Mouse (Mus musculus) right cerebral cortex, postnatal 10 days (tissue): Measurements from ENCODE around the gene Mettl26.

Experiments
- DNase-seq, 2 experiments: peaks; one replicate each; pipeline ENCODE4 v3.0.0; 2021; ENCODE audit warnings: low spot score in 2 of 2

The Mettl26 gene

DNA sequence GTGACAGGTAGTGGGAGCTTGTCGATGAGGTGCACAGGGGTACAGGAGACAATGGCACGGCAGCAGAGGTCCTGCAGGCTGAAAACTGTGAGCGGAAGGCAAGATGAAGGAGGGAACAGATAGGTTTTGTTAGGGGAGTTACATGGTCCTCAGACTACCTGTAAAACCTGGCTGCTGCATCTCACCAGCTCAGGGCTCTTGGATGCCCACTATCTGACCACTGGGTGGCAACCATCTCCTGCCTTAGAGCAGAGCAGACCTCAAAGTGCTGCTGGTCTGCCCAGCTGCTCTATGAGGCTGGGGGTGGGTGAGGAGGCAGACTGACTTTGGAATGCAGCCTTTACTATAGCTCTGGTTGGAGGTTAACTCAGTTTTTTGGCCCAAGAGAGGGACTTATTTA is 8.9 kb downstream of the Mettl26 start:
- no peak for DNase-seq

DNA sequence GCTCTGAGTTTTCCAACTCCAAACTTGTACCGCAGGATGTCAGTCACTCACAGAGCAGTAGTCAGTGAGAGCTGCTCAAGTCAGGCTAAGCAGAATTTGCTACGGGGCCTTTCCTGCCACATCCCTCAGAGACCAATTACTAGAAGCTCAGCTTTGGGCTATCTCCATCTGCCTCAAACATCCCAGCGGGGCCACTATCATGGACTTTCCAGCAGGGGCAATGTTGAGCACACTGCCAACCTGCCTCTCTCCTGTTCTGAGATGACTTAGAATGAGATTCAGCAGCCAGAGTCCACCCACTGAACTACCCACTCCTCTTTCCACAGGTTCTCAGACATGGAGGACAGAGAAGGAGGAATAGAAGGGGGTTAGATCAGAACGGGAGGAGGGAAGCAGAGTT is 10.8 kb downstream of the Mettl26 start:
- no peak for DNase-seq

DNA sequence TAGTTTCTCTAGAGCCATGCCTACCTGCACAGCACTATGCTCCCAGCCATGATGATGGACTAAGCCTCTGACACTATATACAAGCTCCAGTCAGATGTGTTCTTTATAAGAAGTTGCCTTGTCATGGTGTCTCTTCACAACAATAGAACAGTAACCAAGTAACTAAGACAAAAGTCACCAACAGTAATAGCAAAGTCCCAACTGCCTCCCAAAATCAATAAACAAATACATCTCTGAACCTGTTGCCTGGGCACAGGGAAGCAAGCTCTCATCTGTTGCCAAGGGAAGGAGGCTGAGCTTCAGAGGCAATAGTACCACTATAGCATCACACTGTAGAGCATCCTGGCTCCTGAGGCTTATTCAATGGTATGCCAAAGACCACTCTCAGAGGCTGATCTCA is 11.9 kb downstream of the Mettl26 start:
- DNase-seq = no peak

DNA sequence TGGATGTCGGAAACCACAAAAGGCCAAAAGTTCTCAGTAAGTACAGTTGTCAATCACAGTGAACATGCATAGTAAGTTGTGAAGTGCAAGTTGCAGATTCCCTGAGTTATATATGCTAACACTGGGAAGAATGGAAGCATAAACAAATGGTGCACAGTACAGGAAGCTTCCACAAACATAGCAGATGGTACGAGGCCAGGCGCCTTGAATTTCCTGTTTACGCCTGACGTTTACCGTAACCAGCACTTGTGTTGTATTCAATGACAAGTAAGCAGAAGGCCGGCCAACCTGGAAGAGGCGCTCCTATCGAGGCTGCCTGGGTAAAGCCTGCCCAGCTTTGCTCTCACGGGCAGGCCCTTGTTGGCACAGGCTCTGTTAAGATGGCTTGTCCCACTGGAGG is 12.6 kb downstream of the Mettl26 start:
- no peak for DNase-seq

DNA sequence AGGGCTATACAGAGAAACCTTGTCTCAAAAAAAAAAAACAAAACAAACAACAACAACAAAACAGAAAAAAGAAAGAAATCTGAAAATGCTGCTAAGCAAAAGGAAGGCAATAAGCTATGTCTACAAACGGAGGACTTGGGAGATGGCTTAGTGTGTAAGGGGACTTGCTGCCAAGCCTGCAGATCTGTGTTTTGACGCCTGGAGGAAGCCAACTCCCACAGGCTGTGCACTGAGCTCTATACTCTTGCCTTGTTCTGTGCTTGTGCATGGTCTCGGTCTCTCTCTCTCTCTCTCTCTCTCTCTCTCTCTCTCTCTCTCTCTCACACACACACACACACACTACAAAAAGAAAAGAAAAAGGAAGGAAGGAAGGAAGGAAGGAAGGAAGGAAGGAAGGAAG is 14.0 kb downstream of the Mettl26 start:
- DNase-seq = no peak

DNA sequence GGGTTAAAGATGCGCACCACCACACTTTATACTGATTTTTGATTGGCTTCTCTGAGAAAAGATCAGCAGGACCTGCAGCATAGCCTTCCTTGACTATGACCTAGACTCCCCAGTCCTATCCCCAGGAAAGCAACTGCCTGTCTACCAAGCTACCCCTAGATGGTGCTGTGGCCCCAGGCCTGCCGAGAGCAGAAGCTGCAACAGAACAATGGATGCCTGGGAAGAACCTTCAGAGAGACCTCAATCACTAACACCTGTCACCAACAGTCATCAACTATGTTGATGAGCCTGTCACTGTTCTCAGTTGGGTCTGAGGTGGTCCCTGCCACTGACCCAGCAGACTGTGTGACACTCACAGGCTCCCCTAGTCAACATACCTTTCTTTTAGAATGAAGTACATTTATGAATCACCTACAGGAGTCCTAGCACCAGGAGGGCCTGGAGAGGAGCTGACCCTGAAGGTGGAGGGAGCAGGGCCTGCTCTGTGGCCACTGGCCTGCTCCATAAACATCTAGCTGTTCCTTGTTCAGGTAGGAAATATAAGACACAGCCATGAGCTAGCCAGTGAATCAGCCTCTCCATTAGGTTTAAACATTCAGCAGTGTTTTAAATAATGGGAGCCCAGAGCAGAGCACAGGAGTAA is 19.2 kb downstream of the Mettl26 start:
- peak; percentile 73 to 80 for DNase-seq

DNA sequence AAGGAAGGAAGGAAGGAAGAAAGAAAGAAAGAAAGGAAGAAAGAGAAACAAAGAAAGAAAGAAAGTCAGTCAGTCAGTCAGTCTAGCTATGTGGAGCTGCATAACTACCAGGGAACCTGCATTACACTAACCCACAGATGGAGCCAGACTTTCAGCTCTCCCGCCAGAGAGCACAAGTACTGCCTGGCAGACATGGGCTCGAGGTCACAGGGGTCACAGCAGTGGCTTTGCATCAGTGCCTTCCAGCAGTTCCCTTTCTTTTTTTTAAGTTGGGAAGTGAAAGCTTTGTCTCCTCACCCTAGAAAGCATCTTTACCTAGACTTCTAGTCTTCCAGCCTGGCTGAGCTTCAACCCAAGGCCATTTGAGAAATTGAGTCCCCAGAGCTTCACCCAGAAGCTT is 20.5 kb downstream of the Mettl26 start:
- no peak for DNase-seq

DNA sequence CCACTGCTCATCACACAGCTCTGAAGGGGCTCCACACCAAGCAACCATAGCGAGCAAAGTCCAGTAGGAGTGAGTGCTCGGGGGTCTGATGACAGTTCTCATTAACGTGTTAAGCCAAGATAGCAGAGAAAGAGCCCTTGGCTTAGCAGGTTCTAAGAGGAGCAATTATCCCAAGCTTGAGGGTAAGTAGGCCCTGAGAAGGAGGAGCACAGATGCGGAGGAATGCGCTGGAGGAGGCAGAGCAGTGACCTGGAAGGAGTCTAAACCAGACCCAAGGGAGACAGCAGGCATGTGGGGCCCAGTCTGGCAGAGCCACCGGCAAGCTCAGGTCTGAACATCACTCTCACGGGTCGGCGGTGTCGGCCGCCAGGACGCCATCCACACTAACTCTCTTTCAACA is 21.0 kb downstream of the Mettl26 start:
- DNase-seq = no peak

DNA sequence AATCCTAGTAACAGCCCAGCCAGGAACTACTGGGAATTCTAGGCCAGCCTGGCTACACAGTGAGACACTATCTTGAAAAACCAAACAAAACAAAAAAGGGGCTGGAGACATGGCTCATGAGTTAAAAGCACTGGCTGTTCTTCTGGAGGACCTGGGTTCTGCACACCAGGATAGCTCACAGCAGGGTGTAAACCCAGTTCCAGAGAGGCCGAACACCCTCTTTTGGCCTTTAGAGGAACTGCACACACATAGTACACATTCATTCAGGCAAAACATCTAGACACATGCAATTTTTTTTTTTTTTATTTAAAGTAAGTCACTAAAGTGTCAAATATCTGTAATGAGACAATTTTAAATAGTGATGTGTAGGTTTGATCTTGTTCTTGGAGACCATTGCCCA is 25.3 kb downstream of the Mettl26 start:
- no peak for DNase-seq

DNA sequence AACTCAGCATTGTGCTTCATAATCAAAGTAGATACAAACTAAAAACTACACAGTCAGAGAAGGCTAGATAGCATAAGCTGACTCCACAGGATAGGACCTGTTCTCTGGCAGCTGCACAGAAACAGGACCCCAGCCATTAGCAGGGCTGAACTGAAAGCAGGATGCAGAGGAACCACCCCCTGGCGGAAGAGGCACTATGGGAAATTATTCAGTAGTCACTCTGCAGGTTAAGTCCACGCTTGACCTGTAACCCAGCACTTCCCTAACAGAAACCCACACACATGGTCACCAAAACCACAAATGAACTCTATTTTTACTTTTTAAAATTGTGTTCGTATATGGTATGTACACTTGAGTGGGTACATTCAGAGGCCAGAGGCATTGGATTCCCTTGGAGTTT is 28.2 kb downstream of the Mettl26 start:
- DNase-seq = no peak

DNA sequence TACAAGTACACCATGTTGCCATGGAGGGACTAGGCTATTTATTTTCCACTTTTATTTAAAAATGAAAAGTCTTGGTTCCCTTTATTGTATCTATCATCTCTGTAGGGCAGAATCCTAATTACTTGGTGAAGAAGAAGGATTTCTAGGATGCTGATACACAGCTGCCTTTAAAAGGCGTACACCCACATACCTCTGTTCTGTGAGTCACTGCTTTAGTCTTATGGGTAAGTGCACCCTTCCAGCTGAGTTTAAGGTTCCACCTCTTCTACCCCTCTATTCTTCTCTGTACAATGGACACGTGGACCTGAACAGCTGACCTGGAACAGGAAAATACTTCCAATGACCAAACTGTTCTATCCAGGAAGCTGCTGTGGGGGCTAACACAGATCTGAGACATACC is 32.8 kb downstream of the Mettl26 start:
- DNase-seq = no peak

DNA sequence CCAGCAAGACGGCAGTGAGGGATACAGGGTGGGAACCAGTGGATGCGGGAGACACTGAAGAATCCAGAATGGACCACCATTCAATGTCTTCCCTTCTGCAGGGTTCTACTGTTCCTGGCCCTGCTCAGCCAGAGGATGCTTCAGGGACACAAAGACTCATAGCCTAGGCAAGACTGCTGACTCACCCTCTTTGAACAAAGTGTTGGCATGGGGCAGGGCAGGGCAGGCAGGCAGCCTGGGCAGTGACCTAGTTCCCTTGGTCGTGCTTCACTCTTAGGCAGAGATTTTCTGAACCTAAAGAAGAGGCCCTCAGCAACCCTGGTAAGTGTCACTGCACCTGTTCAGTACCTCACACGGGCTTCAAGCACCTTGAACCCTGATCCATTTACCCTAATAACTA is 36.9 kb downstream of the Mettl26 start:
- no peak for DNase-seq

DNA sequence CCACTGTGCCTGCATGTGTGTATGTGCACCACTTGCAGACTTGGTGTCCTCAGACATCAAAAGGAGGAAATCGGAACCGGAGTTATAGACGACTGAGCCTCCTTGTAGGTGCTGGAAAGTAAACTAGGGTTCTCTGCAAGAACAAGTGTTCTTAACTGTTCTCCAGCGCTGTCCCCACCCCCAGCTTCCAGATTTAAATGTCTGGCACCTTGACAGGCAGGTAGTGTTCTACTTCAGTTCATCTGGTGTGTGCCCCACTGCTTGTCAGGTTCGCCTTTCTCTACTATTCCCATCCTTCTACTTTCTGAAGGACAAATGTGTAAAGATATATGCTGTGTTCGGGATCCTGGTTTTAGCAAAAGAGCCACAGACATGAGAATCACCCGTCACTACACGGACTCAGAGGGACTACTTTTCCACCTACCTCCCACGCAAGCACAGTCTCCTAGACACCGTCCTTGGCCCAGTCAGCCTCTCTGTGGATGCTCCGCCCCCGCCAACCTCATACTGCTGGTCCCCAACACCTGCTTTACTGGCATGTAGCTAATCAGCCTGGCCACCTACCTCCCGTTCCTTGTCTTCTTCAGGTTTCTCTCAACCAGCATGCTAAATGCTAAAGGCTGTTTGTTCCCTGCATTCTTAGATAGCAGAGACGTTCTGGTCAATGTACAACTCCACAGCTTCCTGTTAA is 38.5 kb downstream of the Mettl26 start:
- peak in 1 of 2 experiments; percentile 49 for DNase-seq

DNA sequence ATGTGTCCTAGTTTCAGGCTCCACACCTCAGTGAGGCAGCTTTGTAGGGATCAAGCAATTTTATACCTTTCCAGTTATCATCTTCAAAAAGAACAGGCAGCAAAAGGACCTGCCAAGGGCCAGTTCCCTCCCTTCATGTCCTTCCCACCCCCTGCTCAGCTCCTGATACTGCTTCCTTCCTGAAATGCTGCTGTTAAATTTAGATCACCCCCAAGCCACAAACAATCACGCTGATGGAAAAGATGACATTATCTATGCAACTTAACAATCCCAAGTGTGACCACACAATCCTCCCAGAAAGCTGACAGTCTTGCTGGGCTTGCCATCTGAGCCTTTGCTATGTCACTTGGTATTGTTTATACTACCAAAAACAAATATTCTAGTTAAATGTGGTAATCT is 39.0 kb downstream of the Mettl26 start:
- DNase-seq = no peak

DNA sequence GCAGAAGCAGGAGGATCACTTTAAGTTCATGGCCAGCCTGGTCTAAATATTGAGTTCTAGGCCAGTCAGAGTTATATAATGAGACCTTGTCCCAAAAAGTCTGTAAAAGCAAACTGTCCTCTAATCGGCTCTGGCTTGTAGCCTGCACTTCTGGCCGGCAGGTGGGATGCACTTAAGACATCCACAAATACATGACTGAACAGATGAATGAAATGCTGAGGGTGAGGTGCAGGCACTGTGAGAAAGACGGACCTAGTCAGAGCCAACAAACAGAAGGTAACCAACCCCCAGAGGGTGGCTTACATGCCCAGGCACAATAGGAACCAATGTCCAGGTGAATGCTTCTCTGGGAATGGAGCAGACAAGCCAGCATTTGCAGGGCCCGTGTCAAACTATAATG is 39.4 kb downstream of the Mettl26 start:
- DNase-seq = no peak

DNA sequence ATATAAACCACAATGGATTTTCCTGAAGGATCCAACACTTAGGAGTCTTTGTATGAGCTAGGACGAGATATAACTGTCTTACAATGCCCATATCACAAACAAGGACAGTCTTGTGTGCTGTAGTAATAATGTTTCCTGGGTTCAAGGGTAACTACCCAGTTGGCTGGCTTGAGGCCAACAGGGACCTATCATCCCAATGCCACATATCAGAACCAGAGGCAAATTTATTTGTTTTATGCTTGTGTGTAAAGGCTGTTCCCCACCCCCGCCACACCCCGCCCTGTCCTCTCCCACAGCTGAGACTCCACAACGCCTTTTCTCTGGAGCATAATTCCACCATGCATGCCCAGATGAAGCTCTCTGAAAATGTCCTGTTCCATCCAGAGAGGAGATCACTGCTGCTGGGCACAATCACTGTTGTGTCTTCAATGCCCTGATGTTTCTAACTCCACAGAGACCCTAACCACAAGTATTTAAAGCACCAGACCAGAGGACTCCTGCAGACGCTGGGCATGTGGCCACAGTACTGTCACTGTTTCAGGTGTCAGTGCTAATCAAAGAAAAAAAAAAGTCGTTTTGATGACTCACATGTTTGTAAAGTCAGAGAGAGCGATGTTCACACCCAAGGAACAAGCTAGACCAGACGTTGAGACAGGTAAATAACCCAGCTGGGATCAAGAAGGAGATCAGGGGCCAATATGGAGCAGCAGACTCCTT is 42.2 kb downstream of the Mettl26 start:
- no peak for DNase-seq

DNA sequence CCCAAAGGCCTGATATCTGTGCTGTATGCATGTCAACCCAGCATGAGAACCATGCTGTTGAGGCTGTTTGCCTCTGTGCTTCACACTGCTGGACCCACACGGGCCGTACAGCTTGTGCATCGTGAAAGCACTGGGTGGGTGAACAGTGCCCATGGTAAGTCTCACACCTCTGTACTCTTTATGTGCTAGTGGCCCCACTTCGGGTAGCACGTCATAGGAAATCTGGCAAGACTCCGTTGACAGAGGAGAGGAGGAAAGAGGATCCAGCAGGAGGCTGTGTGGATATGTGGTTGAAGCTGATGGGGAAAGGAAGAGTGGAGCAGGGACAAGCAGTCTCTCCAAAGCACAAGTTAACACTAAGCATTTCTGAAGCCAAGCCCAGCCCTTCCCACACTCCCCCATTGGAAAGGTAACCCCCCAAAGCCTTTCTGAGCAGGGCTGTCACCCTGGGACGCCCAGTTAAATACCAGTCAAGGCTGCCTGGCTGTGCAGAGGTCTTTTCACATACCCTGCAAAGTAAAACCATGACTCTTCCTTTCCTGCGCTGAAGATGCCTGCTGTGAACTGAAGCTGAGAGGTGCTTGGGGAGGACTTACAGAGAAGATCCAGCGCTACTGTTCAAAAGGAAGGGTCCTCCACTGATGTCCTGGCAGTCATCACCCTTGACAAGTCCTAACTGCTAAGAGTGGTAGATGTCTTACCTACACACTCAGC is 43.3 kb downstream of the Mettl26 start:
- DNase-seq = no peak

DNA sequence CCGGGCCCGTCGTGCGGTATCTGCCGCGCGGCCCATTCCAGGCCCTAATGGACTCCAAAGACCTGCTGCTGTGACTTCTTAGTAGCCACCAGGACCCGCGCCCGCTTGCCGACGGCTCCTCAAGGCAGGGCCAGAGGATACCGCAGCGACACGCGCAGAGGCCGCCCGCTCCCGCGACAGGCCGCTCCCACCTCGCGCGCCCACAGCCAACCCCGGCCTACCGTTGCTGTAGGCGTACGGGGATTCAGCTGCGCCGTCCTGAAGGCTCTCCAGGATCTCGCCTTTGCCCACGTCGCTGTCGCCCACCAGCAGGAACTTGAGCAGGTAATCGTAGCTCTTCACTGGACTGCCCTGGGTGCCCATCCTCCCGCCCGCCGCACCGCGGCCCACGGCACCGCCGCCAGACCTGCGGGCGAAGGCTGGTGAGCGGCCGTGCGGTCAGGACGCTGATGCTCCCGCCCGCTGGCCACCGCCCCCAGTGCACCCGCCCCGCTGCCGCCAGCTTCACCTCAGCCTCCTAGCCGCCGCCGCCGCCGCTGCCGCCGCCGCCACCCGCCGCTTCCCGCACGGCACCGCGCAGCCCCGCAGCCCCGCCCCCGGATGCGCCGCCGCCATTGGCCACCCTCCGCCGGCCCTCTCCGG is 44.4 kb downstream of the Mettl26 start, which contains the start of gene Rab40c:
Rab40c (minus strand) TSS at position 584 of the 642 bp plus-strand sequence.
- peak; percentile 65 to 75 for DNase-seq

DNA sequence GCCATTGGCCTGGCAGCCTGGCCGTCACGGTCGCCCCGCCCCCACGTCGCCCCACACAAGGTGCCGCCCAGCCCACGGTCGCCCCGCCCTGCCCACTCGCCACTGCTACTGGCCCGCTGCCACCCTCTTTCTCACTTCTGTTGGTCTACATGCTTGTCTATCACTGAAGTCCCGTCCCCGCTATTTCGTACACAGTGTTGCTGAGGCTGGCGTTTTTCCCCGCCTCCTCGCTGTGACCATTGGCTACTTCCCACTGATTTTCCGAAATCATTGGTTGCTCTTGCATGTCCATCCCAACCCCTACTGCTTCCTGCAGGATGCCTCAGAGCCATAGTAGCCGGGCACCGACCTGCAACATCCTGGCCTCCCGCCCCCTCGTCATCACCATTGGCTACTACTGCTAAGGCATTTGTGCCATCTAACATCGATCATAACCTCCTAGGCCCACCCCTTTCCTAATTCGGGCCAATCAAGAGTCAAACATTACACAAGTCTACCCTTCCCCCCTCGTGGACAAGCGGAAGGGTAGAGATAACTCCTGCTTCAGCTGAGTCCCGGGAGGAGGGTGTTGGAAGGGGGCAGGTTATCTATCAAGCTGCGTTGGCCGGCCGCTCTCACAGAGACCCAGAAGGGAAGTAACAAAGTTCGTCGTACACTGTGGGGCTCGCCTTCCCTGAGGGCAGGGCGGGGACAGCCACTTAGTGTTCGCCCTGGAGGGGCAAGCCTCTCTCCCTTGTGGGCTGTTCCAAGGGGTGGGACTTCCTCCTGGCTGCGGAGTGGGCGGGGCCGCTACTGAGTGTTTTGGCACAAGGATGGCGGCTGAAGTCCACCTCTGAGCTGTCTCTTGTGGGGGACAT is 45.1 kb downstream of the Mettl26 start:
- peak; percentile 100 for DNase-seq

DNA sequence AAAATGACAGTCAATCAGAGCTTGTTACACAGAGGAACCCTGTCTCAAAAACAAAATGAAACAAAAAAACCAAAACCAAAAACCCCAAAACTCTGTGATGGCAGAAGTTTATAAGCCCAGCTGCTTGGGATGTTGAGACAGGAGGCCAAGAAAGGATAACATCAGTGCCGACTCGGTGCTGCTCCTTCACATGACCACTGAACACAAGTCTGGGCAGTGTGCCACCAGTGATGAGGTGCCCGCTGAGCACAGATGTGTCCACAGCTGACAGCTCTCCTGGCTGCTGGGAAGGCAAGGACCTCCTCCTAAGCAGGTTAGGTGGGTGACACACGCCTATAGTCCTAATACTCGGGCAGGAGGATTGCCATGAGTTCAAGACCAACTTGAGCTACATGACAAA is 47.2 kb downstream of the Mettl26 start:
- peak in 1 of 2 experiments; percentile 54 for DNase-seq

DNA sequence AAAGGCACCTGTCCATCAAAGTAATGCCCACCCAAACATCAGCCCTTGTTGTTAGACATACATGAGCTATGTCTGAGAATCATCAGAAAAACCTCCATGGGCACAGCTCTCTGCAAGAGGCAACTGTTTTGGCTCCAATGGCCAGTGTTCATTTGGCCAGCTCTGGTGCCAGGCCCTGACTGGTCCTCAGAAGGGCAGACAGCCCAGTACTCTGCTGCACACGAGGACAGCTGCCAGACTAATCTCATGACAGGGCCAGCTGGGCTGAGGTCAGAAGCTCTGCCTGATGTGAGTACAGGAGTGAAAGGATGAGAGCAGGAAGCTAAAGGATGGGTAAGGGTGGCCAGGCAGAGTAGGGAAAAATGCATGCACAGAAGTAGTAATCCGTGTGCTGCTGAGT is 50.5 kb downstream of the Mettl26 start:
- DNase-seq = peak; percentile 57 to 69
